Mouse (Mus musculus) gastrocnemius, adult 18-20 months (tissue): ENCODE measurements at regions not wholly inside any gene's neighbourhood (a gene's known extent, or its start where the extent isn't known, plus 50 kb on each side); places are given as distances from the start of the nearest gene placed in this dataset.

Experiments used
- DNase-seq: peaks from one replicate; pipeline ENCODE4 v3.0.0; 2021; ENCODE audit warnings: low spot score

DNA sequence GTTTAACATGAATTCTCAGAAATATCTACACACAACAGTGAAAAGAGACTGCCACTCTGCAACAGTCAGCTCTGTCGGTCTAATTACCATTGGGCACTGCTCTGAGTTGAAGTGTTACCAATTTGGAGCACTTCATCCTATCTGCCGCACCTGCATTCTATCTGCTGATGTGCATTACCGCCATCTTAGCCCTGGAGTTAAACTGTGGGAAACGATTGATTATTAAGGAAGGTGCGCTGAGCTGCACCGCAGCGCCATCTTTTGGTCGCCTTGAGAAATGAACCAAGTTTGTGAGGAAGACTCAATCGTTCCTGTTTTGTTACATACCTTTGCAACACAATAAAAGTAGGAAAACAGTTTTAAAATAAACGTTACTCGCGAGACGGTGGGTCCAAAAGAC lies 110.5 kb downstream of the Rergl start:
- no peak for DNase-seq

DNA sequence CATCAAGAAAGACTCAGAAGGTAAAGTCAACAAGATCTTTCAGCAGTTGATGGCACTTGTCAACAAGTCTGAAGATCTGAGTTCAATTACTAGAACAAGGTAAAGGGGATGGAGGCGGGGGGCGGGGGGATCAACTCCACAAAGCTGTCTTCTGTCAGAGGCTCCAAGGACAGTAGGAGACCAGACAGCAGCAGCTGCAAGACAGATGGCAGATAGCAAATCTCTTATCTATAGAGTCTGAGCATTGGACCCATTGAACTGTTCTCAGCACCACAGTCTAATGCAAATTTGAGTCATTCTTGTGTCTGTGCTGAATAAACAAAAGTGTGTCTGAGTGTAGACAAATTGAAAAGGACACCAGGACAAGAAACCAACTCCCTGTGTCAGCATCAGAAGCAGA lies 150.8 kb downstream of the Rergl start:
- no peak for DNase-seq

DNA sequence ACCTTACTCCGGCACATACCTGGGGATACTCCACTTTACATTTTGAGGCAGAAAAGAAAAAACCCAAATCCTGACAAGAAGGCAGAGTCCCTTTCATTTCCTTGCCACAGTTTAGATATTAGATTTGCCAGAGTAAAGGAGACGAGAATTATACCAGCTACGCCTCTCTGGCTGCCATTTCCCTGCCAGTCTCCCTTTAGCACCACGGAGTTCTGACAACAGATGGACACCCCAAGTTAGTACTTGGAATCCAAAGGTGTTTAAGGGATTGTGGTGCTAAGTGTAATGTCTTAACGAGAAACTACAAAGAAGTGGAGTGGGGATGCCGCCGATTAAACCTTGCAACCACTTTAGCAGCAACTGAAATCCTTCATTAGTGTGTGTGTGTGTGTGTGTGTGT lies 176.6 kb downstream of the Rergl start:
- DNase-seq: no peak

DNA sequence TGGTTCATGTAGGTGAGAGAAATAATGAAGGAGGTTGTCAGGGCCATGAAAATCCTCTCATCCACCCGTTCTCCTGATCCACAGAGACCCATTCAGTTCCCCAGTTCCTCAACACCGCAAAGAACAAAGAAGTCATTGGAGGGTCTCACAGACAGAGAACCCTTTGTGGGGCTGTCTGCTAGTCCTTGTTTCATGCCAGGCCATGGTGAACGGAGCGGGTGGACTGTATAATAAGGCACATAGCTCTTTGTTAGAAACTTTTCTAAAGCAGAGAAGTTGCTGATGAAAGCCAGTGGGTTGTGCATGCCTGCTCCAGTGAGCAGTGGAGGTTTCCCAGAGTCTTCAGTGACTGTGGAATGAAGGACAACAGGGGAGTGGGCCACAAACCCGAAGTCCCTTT lies 194.1 kb downstream of the Rergl start:
- no peak for DNase-seq

DNA sequence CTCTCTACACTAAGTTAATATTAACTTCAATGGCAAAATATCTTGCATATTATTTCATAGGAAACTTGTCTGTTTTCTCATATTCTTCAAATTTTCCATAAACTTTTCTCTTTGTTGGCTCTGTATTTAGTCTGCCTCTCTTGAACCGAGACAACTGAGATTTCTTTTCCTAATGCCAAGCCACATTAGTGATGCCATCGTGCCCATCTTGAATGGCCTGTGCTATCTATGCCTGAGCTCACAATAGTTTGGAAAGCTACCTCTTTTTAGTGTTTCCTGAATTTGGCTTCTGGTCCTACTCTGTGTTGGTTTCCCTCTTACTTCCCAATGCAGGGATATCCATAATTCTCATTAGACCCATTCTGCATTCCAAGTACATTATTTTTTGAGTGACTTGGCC lies 197.5 kb downstream of the Rergl start:
- DNase-seq: no peak

DNA sequence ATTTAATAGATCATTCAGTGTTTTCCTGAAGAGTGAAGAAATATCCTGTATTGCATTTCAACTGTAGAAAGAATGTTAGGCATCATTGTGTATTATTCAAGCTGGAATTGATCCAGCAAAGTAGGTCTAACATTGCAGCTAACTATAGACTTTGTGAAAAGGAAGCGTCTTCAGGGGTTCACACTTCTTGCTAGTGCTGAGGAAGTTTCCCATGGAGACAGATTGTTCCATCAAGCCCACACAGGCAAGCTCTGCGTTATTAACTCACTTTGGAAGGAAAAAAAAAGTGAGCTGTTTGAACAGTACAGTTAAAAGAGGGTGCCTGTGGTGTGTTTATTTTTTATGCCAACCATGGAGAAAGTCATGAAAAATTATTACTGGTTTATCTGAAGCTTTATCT lies 206.1 kb downstream of the Rergl start:
- DNase-seq: no peak

DNA sequence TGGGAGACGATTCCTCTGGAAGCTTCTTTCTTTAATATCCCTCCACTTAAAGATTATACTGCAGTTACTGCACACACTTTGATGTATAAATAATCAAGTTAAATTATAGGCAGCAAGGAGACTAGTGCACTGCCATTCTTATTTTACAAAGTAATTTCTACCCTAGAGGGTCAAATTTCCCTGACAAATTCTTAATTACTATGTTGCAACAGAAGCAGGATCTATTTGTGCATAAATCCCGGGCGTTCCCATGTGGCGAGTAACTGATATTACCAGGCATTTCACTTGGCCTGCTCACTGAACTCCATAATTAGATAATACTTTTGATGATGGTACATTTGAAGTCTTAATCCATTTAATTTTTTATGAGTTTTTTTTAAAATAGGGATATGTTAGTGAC lies 222.7 kb downstream of the Rergl start:
- DNase-seq: no peak

DNA sequence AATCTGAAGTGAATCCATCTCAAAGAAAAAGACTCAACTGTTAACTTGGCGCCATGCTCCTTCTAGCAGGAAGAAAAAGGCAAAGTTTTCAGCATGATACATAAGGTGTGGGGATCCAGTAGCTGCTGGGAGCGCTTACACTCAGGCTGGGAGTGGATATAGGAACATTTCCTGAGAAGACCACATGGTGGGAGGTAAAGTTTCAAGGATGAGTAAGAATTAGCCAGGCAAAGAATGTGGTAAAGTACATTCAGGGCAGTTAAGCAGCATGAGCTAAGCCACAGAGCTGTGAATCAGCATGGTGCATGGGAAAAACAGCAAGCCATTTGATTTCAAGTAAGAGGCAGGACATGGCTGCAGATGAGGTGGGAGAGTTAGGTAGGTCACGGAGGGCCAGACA lies 226.3 kb downstream of the Rergl start:
- DNase-seq: no peak

DNA sequence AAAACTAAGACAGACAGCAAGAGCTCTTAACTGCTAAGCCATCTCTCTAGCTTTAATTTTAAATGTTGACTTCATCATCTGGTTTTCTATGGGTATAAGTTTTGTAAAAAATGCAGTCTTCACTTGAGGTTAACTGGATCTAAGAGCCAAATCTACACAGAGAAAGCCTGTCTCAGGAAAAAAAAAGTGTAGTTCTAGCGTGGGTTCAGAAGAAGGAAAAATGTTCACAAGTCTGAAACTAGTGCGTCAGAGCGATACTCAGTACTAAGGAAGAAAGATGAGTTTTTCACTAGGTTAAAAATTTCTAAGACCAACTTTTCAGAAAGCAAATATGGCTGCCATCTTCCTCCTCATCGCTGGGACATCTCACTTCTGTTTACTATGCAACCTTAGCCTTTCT lies 248.1 kb downstream of the Rergl start:
- DNase-seq: no peak

DNA sequence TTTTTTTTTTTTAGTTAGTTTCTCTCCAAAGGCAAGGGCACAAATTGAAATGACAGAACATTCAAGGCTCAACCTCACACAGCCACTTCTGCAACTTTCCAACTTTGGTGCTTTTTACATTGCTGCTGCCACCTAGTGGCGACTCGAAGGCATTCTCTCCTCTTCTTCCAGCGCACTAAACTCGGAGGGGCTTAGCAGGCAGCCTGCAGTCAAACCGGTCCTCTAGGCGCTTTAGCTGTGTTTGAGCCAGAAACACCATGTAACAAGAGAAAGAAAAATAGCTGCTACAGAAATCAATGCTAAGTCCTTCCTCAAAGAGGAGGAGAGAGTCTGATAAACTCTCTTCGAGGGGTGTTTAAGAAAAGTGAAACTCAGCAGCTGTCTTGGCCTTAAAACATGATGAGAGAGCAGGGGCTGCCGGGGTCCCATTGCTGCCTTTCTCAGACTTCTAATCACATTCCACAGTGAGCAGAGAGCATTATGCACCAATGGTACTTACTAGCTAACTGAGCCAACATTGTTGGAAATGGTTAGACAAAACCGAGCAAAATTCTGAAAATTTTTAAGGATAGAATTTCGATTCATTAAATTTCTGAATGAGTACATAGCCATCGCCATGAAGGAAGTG lies 252.7 kb downstream of the Rergl start:
- DNase-seq: peak; percentile 10

DNA sequence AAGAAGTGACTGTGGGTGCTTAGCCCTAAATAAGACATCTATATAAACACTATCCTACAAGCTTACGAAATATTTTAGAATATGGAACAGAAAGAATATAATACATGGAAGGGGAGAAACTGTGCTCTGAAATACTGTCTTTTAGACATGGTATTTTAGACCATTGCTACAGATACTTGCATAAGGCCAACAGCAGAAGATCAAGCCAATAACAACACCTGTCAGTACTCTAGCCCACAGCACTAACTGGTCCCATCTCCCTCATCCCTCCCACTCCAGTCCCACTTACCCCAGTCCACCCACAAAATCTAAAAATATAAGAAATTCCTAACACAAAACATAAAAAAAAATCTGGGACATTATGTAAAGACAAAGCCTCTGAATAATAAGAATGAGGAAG lies 275.6 kb downstream of the Rergl start:
- DNase-seq: no peak

DNA sequence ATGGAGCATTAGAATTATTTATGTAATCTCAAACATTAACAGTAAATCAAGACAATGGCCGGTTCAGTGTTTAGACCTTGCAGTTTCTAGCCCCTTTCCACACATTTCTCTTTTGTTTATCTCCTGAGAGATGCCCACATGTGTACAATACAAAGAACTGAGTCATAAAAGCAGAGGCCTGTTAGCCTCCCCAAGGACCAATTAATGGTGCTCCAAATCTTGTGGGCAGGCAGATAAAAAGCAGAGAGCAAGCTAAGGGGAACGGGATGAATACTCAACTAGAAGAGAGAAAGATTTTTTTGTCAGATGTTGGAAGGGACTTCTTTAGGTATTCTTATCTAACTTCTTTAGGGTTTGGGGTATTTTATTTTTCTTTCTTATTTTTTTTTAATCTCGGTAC lies 287.3 kb downstream of the Rergl start:
- no peak for DNase-seq

DNA sequence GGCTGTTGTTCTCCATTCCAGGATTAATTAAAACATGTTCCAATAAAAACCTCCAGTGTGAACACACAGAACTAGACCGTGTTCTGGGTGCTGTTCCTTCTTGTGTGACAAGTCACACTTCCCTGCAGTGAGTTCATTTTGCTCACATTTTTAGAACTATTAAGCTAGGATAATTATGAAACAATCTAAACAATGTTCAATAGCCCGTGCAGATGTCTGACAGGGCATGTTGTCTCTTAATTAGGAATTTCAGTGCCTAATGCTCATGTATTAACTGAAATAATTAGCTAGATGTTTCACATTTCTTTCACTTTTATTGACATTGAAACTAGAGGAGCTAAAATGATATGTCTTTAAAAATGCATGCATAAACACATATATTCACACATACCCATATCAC lies 291.5 kb downstream of the Rergl start:
- no peak for DNase-seq

DNA sequence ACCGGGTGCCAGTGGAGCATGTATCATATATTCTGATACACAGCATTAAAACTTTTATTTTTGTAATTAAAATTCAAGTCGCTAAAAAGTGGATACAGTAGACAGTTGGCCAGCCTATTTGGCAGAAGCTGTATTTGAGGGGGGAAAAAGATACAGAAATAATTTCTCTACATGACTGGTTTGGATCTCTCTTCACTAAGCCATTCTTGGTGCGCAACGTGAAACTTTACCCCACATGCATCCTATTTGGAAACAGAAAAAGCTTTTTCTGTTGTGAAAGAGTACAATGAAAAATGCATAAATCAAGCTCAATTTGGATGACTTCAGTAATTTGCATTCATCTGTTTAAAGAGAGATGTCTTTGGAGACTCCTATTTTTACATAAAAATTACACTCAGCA lies 303.2 kb downstream of the Rergl start:
- no peak for DNase-seq

DNA sequence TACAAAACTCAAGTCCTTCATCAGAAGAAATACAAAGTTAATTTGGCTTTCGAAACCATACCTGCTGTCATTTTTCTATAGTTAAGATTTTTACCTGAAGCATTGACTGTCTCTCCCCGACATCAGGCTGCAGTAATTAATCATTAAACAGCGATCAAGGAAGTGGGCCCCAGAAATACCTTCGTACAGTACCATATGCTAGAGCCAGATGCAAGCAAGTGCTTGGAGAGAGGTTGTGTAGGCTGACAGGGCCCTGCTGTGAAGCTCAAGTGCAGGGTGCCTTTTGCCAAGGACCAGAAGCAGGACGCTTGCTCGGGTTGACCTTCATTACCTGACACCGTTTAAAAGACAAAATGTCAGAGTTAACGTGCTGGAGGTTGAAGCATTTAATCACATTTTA lies 315.3 kb downstream of the Rergl start:
- no peak for DNase-seq

DNA sequence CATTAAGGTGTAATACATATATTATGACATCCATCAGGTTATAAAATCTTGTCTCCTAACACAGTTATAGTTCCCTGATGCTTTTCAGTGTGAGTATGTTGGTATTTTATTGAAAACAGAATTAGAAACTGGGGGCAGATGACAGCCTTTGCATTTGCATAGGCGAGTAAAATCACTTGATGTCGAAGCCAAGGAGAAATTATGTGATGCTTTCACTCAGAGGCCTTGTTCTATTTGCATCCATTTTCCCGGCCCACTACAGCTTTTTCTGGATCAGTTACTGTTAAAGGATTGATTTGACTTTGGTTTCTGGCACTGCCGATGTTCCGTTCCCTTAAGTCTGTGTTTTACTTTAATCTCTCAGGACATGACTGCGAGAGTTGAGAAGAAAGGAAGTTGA lies 341.4 kb downstream of the Rergl start:
- no peak for DNase-seq

DNA sequence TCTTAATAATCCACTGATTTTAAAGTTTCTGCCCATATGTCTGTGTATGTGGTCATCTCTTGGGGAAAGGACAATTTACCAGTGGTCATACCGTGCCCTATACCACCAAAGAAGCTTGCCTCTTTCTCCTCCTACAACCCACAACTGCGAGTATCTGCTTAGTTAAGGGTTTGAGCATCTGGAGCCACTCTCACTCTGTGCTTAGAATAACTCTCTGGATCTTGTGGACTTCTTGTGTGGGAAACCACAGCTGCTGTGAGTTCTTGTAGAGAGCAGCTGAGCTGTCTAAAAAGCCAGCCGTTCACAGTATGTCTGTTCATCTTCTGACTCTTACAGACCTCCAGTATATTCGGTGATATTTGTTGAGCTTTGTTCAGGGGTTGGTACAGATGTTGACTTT lies 342.0 kb downstream of the Rergl start:
- no peak for DNase-seq

DNA sequence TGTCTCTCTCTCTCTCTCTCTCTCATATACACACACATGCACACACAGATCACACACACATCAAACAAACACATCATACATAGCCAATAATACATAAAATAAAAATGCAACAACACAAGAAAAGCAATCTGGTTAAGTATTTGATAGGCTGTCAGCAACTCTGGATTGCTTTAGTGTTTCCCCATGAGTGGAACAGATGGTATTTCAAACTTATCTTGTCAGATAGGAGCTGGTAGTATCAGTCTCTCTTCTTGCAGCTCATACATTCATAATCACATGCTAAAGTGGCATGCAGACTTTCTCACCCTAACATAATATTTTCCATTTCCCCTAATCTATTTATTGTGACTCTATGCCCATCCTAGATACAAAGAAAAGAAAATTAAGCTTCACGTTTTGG lies 347.0 kb downstream of the Rergl start:
- DNase-seq: no peak

DNA sequence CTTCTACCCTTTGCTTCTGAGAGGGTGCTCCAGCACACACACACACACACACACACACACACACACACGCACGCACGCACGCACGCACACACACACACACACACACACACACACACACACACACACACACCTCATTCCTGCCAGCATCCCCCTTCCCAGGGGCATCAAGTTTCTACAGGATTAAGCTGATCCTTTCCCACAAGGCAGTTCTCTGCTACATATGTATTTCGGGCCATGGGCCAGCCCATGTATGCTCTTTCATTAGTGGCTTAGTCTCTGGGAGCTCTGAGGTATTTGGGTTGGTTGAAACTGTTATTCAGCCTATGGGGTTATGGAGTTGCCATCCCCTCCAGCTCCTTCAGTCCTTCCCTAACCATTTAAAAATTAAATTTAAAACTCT lies 366.1 kb downstream of the Rergl start:
- no peak for DNase-seq

DNA sequence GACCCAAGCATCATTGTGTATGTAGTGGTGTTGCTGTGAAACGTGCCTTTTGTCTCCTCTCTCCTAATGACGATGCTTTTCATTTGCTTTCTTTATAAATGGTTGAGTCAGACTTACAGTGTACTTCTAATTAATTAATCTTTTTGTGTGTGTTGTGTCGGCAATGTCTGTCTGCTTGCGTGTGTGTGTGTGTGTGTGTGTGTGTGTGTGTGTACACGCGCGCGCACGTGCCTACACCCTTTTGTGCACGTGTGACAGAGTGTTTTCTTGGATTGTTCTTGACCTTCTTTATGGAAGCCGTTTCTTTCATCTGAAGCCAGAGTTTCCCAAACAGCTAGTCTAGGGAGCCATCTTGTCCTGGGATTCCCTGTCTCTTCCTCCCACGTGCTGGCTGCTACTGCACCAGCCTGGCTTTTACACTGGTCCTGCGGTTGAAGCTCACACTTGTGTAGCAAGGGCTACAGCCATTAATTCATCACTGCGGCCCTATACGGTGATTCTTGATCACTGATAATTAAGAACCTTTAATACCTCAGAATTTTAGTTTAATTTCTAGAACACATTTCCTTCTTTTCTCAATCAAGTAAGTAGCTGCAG lies 369.6 kb downstream of the Rergl start:
- DNase-seq: no peak

DNA sequence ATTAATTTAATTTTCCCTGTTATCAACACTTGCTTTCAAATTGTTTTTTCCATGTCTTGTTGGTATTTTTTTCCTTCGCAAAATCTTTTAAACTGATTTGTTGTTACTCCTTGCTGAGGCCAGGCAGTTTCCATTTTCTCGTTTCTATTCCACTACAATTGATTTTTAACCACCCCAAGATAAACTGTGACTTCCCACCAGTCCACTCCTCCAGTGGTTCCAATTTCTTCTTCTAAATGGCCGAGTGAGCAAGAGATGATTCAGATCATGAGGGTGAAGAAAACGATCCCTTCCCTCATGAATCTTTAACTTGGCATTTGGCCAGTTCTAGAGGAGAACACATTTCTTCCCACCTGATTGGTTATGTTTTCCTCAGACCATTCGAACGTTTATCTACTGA lies 393.5 kb downstream of the Rergl start:
- no peak for DNase-seq

DNA sequence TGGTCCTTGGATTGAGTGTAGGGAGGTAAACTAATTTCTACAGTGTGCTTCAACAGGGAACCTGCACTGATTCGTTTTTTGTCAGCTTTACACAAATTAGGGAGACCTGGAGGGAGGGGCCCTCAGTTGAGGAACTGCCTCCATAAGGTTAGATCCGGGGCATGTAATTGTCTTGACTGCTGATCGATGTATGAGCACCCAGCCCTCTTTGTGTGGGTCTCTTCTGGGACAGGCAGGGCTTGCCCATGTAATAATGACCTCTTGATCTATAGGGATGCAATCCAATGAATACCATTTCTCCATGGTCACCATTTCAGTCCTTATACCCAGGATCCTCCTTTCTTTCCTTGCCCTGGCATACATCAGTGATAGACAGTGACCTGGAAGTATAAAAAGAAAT lies 398.4 kb downstream of the Rergl start:
- no peak for DNase-seq

DNA sequence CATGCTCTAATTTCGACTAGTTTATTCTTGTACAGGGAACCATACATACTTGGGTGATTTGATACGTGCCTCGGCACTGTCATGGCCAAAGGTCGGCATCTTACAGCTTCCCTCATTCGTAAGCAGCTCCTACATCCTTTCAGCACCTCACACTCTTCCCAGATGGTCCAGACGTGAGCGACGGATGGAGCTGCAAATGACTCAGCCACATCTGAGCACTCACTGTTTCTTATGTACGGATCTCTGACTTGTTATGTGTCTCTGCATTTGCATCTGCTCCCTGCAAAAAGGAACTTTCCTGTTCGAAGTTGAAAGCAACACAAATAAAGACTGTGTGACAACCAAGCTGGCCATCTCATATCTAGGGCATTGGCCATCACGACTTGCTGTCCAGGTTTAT lies 402.5 kb downstream of the Rergl start:
- DNase-seq: no peak

DNA sequence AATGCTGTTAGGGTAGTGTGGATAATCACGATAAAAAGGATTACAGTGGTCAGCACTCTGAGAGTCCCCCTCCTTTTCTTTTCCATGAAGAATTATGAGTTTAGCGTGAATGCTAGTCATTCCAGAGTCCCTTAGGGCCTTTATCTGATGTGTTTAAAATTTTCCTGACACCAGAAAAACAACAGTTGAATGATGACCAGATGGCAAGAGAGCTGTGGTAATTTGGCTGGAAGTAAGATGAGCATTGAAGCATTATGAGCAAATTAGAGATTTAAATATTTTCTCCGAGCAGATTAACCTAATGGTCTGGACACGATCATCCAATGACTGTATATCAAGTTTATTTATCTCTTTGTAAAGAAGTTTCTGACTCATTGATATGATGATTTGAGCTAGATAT lies 417.1 kb upstream of the Igbp1b start:
- DNase-seq: no peak
